Mouse (Mus musculus) urinary bladder, postnatal 4 days (tissue): ENCODE measurements around the gene Ncor2.
A peak's percentile ranks its signal among the peaks of the same experiment; 100 is the strongest.

Experiments used
- DNase-seq, 2 experiments: peaks; one replicate each; pipeline ENCODE4 v3.0.0; 2021 to 2022; ENCODE audit warnings: low spot score in 2 of 2

Ncor2 gene

DNA sequence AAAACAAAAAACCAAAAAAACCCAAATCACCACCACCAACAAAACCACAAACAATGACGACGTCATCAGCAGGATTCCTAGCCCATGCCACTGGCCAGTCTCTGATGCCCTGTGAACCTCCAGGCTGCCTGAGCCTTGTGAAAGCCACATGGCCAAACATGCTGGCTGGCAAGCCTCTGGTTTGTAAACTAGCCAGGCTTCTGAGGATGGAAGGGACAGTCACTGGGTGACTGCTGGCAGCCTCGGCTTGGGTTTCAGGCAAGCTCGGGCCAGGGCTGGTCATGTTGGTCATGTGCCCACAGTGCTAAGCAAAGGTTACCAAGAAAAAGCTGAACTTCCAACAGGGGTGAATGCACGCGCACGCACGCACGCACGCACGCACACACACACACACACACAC lies 157.7 kb downstream of the Ncor2 start:
- no peak for DNase-seq

DNA sequence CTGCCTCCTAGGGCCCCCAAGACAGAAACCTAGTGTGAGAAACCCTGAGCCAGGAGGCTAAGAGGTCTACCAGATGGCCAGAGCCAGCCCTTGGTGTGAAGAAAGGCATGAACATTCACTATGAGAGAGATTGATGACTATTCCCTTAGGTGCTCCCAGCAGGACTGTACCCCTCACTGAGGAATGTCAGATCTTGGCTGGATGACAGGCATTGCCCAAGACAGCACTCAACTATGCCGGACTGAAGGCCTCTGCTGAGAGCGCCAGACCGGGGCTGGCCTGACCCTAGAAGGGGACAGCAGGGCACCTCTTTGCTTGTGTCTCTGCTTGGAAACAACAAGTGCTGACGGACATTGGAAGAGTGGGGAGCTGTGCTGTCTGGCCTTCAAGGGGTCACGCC lies 159.9 kb downstream of the Ncor2 start:
- DNase-seq, result no peak

DNA sequence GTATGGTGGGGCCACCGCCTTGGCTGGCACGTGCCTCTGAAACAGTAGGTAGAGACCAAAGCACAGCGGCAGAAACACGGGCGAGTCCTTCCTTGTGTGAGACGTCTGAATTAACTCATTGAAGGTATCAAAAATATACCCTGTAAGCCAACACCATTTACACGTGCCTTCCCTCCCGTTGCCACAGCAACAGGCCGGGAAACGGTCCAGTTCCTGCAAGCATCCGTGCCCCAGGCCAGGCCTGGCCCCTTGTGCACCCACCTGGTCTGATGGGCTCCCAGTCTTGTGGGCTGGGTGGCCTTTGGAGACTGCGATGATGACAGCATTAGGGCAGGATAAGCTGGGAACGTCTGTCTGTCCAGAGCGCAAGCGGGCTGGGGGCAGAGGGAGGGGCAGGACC lies 161.7 kb downstream of the Ncor2 start:
- no peak for DNase-seq

DNA sequence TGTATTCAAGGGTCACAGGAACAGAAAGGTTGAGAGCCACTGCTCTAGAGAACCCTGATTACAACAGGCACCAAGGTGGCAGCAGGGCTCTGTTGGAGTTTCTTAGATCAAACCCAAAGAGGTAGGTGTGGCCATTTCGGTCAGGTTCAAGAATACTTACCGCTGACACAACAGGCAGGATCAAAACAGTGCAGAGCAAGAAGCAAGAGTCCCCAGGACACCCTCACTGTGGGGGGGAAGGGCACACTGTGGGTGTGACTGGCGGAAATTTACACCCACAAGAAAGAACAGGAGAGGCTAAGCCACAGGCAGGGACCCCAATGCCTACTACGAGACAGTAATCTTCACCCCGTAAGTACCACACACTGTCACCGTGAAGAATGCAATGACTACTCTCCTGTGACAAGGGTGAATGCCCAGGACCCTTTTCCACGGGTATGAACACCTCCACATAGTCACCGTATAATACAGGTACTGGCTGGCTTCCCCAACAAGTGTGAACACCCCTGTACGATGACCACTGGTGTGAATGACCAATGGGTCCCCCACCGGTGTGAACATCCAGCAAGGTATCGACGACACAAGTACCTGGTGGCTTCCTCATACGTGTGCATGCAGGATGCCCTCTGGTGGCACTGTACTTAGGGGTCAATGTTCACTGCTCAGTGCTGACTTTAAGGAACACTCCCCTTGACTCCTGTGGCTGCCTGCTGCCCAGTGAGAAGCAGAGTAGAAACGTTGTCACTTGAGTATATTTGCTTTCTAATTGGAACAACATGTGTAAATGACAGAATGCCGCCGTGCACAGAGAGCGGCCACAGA lies 162.4 kb downstream of the Ncor2 start:
- DNase-seq, result no peak

DNA sequence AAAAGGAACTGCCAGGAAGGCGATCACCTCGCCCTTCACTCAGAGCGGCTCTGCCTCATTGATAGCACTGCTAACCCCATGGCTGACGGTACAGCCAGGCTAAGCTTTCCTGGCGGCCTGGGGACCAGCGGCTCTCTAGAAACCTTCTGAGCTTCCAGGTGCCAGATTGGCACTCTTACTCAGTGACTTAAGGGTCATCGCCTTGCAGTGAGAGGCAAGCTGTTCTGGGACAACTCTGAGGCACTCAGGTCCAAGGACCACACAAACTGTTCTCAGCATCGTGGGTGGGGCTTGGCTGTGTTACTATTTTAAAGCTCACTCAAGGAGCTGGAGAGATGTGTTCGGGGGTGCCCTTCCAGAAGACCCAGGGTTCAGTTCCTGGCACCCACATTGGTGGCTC lies 163.4 kb downstream of the Ncor2 start:
- DNase-seq, result no peak

DNA sequence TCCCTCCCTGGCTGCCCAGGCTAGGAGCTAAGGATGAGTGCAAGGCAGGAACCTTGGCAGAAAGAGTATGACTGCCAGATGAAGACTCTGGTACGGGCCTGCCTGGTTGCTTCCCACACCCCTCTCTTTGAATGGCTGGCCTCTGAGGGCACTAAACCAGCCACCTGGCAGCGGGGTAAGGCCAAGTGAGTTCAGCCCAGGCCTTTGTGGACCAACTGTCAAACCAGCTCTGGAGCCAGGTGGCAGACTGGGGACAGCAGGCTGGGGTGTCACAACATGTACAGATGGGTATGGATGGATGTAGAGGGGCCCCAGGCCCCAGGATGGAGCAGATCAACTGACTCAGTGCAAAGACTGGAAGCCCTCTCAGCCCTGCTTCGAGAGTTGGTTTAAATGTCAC lies 164.0 kb downstream of the Ncor2 start:
- DNase-seq, result no peak

DNA sequence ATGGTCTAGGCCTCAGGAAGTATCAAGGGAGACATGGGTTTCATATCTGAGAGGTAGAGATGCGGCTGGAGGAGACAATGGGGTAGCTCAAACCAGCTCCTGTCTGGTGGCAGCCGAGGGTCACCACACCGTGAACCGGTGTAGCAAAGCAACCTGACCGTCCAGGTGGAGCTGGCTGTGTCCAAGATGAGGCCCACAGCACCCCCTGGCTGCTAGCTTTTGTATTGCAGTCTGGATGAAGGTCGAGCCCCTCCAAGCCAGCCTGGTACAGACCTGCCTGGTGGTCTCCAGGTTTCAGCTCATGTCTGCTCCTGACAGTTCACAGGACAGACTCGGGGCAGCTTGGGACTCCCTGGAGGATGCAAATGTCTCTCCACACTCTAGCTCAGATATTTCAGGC lies 164.5 kb downstream of the Ncor2 start:
- DNase-seq, result peak in 1 of 2 experiments; percentile 76

DNA sequence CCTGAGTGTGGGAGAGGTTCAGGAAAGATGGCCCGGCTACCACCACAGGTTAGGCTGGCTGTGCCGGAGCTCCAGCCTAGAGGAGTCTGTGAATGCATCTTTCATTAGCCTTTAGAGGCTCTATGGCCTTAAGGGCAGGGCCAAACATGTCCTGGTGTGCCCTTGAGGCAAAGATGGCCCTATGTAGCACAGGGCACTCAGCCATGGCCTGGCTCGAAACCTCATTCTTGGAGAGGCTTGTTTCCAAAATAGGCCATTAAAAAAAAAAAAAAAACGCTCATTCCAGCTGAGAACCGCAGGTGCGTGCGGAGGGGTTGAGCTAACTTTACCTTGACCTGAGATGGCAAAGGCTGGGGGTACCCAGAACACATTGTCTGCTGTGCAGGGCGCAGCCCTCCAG lies 167.4 kb downstream of the Ncor2 start:
- no peak for DNase-seq

DNA sequence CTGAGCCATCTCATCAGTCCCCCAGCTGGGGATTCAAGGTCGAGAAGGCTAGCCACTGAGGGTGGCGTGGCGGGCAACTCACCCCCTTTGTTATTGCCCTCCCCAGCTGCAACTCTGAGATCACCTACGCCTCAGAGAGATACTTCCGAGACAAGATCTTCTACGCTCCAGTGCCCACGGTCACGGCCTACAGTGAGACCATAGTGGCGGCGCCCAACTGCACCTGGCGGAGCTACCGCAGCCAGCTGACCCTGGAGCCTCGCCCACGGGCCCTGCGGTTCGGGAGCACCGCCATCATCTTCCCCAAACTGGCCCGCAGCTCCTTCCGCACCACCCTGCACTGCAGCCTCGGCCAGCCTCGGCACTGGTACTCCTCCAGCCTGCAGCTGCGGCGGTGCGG lies 167.9 kb downstream of the Ncor2 start:
- no peak for DNase-seq

DNA sequence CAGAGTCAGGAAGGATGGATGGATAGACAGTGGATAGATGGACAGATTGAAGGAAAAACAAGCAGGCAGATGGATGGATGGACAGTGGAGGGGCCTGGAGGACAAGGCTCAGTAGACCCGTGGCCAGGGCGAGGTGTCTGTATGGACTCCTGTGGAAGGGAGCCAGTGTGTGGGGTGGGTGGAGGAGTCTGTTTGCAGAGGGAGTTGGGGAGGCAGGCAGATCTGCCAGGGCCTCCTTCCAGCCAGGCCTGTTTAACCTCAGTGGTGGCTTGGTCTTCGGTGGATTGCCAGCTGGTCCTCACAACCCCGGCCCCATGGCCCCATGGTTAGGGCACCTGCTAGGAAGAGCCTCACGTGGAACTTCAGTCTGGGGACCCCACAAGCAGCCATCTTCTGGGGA lies 172.1 kb downstream of the Ncor2 start:
- no peak for DNase-seq

DNA sequence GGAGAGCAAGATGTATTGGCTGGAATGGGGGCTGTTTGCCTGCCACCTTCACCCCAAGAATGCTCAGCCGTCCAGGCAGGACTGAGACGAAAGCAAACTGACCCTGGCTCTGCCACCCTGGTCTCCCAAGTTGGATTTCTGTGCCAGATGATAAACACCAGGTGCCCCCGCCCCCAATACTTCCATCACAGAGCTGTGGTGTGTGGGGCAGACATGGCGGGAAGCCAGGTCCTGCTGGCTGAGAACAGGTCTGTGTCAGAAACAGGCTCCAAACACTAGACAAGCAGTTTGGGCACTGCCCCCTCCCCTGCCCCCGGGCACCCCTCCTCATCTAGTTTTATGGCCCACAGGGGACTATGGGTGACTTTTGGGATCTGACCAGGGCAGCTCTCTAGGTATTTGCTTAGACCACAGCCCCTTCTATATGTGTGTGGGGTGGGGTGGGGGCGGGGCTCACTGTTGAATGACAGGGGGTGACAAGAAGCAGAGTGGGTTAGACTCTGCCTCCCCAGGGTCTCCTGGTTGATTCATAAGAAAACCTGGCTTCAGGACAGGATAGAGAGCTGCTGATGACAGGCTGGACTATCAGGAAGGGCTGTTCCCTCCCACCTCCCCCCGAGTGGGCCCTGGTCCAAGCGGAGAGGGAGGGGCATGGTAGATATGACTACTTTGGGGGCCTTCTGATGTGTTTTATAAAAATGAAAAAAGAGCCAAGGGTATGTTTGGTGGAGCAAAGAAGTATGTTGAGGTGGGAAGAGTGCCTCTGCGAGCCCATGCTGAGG lies 173.0 kb downstream of the Ncor2 start:
- DNase-seq, result no peak

DNA sequence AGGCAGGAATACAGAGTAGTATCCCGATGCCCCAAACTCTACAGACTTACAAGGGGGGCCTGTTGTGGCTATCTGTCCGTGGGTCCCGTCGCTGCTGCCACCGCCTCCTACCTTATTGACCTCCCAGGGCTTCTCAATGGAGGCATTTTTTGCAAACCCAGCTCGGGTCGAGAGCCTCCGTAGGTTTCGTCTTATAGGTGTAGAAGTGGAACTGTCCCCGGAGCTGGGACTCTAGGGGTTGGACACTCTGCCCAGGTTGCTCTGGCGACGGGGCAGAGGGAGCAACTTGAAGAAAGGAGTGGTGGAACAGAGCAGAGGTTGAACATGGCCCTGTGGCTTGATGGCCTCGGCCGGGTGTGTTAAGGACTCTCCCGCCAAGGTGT lies 175.2 kb downstream of the Ncor2 start:
- DNase-seq, result no peak

DNA sequence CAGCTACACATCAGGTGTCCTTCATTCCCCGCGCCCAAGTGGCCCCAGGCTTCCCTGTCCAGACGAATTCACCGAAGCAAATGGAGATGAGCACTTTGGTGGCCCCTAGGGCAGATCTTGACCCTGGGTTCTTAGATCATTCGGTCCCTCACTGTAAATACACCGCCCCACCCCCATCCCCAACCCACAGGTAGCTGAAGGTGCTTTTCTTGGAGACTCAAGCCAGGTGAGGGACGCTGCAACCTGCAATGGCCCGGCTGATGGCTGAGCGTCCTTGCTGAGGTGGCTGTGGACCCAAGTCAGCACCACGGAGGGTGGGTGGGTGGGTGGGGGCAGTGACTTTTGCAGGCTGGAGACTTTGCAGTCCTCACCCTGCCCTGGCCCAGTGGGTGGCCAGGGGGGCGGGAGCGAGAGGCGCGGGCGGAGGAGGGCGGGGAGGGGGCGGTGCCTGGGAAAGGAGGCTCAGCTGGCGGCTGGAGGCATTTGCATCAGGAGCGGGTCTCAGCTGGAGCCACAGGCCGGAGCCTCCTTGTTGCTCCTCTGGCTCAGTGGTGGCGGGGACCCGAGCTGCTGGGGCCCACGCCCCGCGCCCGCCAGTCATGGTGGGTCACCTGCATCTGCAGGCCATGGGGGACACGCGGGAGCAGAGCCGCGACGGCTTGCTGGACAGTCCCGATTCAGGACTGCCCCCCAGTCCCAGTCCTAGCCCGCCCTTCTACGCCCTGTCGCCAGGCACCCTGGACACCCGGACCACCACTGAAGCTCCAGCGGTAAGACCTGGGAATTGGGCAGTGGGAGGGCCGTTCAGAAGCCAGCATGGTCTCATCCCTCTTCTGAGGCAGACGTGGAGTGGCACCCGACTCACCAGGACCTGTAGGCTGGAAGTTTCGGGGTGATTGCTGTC lies 175.8 kb downstream of the Ncor2 start, which contains the start of gene Rflna:
Gene Rflna, plus strand, starts transcription at position 253 of the 904 bp plus-strand sequence.
- DNase-seq, result no peak

DNA sequence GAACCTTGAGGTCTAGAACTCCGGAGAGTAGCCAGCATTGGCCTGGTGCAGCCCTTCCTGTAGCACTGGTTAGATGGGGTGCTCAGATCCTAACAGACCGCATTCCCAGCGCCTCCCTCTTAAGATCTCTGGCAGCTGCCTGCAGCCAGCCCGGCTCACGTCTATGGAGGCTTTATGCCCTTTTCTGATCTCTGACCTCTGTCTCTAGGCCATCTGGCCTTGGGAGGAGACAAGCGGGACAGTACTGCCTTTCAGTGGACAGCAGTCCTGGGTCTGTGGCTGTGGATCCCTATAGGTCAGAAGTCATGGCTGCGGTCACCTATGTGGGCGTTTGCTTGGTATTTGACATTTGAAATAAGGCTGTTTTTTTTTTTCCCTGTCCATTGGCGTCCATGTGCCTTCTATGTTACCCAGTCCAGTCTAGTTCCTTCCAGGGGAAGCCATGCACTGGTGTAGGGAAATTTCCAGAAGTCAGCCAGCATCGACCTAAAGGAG lies 178.2 kb downstream of the Ncor2 start:
- no peak for DNase-seq

DNA sequence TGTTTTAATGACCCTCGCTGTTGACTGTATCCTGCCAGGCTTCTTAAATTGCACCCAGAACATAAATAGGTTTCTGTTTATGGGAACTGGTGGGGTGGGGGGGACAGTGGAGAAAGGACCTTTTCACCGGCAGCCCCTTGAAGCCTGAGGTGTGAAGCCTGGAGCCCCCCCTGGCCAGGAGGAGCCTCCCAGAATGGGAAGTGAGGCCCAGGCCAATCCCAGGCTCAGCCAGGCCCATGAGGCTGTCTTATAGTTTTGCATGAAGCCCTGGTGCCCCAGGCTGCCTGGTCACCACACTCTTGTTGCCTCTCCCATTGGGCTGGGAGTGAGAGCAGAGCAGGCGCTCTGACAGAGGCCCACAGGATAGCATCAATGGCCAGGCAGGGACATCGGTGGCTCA lies 181.1 kb downstream of the Ncor2 start:
- no peak for DNase-seq

DNA sequence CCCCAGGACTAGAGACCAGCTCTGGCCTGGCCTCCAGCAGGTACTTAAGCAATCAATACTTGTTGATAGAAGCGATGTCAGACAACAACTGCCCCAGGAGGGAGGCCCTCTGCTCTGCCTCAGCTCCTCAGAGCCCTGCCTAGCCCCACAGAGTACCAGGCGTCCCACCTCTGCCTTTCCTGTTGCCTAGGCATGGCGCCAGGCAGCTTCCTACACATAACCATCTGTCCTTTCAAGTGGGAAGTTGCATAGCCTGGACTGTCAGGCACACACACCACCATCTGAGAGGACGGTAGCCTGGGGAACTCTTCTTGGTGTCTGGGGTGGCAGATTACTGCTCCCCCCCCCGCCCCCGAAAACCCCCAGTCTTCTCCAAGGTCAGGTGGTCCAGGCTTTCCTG lies 182.2 kb downstream of the Ncor2 start:
- DNase-seq, result no peak

DNA sequence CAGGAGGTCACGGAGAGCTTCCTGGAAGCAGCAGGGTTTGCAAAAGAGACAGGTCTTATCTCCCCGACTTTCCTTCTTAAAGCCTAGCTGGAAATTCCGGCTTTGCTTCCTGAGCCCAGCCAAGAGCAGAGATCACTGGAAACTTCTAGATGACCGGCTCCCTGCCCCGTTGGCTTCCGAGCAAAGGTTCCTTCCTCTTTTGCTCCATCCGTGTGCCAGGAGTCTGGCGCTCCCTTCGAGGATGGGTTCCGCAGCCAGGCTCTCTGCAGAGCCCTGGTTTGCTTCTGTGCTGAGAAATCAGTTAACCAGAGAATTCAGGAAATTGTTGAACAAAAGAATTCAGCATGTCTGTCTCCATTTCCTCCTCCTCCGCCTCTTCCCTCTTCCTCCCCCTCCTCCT lies 186.1 kb downstream of the Ncor2 start:
- no peak for DNase-seq

DNA sequence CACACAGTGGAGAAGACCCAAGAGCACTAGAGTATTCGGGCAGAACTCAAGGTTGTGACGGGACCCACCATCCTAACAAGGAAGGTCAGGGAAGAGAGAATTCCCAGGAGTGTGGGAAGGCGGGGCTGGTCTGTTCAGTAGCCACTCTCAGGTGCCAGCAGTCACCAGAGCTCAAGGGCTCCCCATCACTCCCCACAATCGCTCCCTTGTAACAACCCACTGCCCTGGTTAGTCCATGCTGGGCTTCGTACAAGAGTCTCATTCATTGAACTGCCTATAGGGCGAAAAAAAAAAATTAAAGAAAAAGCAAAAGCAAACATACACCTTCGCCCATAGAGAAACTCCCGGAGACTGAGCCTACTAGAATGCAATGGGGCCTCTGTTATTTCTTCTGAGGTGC lies 186.7 kb downstream of the Ncor2 start:
- DNase-seq, result no peak

DNA sequence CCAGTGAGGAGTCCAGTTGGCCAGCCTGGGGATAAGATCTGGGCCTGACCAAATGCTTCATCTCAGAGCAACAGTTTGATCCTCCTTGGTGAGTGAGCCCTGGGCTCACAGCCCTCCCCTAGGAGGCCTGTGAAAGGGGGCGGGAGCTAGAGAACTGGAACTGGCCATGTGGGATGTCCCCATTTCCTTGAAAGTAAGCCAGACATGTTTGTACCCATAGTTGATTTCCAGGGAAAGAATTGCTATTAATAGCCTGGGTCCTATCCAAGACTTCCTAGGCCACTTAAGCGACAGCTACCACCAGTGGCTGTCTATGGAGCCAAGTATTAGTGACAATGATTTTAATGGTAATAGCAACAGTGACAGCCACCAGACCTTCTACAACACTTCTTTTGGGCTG lies 189.3 kb downstream of the Ncor2 start:
- DNase-seq, result no peak

DNA sequence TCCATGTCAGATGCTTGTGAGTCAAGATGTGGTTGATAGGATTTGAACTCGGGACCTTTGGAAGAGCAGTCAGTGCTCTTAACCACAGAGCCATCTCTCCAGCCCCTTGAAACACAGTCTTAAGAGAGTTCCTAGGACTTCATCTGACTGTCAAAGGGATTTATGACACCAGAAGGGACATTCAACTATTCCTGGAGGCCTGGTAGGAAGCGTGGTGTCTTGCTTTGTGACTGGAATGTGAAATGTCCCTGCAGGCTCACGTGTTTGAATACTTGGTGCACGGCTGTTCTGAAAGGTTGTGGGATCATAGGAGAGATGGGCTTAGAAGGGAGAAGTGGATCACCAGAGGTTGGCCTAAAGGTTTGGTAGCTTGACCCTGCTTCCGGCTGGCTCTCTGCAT lies 192.4 kb downstream of the Ncor2 start:
- DNase-seq, result no peak

DNA sequence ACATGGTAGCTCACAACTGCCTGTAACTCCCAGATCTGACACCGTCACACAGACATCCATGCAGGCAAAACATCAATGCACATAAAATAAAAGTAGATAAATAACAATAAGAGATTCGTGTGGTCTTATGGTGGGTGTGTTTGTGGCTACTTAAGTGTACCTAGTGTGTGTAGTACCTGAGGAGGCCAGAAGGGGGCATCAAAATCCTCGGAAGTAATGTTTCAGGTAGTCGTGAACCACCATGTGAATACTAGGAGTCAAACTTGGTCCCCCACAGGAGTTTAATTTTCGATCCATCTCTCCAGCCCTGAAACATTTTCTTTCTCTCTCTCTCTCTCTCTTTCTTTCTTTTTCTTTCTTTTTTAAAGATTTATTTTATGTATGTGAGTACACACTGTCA lies 192.8 kb downstream of the Ncor2 start:
- DNase-seq, result no peak

DNA sequence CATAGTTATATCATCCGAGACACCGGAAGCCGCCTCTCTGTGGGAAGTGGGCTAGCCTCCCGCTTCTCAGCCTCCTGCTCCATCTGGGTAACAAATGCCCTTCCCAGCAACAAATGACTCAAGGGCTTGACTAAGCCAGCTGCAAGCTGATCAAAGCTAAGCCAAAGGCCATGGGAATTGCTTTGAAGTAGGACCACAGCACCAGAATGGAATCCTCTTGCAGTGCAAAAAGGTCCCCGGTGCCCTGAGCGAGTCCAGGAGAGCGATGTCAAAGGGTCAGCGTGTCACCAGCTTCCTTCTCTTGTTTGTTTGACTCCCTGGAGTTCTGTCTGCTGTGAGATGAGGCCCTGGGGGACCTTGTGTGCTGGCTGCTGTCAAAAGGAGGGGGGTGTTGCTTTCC lies 209.2 kb downstream of the Ncor2 start:
- no peak for DNase-seq
